Mouse (Mus musculus) thymus, postnatal 10 days (tissue): Measurements from ENCODE around the gene Wdr89.

ENCODE experiments used
- DNase-seq, 2 experiments: peaks; one replicate each; pipeline ENCODE4 v3.0.0; 2021; ENCODE audit warnings: low spot score in 2 of 2

Wdr89 gene

DNA sequence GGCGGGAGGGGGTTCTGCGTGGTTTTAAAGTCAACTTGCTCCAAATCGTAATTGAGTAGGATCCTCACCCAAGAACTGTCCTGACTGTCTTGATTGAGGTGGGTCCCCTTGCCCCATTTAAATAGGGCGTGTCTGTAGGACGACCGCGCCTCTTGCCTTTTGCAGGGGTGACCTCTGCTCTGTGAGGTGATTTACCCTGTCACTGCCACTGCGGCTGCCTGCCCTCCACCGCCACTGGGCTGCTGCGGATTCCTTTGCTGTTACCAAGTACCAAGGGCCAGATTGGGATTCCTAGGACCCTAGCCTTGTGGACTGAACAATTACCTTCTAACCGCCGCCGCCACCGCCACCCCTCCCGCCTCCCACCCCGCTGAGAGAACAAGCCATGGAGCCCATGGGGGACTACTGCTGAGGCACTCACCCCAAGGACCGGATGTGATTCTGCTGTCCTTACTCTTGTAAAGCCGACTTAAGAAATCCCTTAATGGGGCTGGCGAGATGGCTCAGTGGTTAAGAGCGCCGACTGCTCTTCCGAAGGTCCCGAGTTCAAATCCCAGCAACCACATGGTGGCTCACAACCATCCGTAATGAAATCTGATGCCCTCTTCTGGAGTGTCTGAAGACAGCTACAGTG, 53.1 kb downstream of the Wdr89 start:
- no peak for DNase-seq

DNA sequence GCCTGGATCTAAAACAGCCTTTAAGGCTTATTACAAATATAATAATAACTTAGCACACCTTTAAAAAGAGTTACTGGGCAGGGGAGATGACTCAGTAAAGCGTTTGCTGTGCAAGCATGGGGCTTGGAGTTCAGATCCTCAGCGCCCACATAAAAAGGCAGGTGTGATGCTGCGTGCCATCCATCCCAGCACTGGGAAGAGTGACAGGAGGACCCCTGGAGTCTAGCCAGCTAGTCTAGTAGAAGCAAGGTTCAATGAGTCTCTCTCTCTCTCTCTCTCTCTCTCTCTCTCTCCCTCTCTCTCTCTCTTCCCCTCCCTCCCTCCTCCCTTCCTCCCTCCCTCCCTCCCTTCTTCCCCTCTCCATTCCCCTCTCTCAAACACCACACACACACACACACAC, 53.8 kb downstream of the Wdr89 start:
- no peak for DNase-seq

DNA sequence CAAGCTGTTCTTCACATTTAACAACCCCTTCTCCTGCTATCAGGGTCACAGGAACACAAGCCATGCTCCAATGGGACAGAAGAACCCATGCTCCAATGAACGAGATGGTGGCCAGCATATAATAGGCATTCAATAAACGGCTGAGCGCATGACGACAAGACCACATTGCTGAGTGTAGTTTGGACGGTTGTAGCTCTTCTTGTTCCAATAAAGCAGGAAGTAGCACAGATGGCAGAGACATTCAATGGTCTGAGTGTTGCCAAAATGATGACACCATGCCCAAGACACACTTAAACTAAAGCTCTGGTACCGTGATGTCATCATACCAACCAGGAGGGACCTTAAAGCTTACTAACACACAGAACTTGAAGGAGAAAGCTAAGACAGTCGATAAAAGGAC, 56.6 kb downstream of the Wdr89 start:
- no peak for DNase-seq

DNA sequence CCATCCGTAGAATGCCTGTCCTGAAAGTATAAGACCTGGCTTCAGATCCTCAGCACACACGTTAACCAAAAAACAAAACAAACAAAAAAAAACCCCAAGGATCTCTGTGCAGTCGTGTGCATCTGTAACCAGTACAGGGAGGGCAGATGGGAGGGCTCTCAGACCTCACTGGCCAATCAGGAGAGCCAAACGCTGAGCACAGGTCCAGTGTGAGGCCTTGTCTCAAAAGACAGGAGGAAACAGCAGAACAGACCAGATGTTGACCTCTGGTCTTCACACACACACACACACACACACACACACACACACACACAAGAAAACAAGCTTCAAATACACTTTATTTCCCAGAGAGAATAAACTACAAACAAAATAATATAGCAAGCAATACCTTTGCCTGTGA, 69.8 kb downstream of the Wdr89 start:
- no peak for DNase-seq

DNA sequence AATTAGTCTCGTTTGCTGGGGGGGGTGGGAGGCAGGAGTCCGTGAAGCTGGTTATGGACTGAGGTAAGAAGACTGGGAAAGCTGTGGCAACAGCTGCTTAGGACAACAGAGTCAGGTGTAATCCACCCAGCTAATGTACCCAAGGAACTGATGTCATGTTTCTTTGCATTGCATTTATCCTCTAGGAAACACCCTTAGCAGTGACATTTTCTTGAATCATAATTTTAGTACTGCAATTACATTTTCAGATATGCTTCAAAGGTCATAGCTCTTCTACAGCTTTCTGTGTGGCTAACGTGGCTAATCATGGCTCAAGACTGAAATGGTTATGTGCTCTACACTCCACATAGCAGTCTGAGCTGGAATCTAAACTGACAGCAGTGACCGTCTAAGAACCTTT, 70.3 kb downstream of the Wdr89 start:
- no peak for DNase-seq

DNA sequence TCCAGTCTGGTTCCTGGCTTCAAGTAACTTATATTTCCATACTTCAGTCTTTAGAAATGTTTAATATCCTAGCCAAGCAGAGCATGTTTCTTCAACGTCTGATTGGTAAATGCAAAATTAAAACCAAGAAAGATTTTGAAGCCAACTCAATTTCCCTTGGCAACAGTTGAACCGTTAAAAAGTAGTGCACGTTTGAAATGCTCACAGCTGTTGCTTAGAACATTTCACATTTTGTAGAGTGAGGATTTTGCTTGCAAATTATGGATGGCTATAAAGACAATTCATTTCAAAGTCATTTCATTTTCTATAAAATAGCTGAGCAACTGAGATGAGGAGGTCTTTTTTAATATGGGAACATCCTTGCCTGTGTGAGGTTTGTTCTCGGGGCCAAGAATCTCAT, 71.6 kb downstream of the Wdr89 start:
- DNase-seq: no peak

DNA sequence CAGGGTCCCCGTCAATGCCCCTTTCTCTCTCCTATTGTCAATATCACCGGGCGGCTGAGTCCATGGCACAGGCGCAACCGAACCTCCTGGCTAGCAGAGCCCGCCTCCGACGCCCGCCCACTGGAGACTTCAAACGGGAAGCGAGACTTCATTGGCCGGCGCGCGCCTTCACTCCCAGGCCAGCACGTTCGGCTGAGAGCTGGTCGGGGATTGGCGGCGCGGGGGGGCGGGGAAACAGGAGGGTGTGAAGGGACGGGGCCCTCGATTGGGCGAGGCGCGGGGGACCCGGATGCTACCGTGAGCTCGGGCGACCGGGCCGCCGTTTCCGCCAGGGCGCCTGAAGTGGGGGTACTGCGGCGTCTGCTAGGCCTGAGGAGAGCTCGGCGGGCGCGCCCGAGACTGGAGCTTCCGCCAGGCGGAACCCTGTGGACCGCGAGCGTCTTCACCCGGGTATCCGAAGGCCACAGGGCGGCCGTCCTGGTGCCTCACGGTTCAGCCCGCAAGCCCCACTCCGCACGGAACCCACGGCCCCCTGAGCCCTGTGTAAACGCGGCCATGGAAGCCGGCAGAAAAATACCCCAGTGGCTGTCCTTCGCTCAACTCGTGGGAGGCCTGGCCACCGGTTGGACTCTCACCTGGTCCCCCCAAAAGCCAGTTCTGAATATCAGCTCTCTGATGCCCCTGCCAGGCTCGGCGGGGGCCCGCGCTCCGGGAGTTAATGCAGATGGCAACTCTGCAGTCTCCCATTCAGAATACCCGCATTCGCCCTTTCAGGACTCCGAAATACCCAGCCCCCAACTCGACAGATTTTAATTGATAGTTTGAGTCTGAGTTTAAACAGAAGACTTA, 73.0 kb downstream of the Wdr89 start, which contains the start of gene Ppp2r5e:
Gene Ppp2r5e, minus strand, starts transcription at position 92 of the 849 bp plus-strand sequence.
- peak; percentile 99 for DNase-seq

DNA sequence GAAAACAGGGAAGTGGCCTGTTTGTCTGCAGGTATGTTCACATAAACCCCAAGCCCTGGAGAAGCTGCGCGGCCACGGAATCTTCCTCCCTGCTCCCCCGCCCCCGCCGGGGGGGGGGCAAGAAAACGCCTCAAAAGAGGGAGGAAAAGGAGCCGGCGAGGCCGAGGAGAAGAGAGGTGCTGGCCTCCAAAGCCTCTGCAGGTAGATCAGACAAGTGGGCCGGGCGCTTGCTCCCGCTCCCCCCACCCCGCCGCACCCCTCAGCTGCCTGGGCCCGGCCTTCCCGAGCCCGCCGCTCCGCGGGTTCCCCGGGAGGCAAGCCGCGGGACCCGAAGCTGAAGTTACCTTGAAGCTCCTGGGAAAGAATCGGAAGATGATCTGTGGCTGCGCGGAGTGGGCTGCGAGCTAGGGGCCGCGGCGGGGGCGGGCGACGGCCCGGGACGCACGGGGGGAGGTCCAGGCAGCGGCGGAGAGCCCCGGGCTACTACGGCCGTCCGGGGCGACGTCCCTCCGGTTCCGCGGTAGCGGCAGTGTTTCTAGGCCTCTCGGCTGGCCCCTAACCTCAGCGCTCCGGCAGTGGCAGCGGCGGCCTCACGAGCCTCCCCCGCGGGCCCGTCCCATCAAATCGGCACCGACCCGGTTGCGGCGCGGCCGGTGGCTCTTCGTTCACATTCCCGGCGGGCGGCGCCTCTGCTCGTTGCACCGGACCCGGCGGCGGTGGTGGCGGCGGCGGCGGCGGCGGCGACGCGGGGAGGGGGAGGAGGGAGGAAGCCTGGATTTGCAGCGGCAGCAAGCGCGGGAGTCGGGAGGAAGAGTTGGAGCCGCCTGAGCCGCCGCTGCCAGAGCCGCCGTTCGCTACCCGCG, 73.8 kb downstream of the Wdr89 start:
- DNase-seq: peak; percentile 29 to 34

DNA sequence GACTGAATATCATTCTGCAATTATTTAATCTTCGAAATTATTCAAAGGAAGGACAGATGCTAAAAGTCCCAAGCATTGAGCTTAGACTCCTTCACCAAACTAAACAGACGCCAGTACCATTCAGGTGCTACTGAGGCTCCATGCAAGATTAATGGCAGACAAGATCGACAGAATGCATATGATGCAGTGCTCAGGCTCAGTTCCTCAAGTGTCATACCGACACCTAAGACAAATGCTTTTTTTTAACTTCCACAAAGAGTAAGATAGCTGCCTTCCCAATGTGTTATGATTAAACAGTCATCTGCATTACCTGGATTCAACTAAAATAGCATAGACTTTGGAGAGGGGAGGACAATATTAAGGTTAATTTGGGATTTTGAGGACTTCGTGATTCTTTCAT, 74.9 kb downstream of the Wdr89 start:
- no peak for DNase-seq

DNA sequence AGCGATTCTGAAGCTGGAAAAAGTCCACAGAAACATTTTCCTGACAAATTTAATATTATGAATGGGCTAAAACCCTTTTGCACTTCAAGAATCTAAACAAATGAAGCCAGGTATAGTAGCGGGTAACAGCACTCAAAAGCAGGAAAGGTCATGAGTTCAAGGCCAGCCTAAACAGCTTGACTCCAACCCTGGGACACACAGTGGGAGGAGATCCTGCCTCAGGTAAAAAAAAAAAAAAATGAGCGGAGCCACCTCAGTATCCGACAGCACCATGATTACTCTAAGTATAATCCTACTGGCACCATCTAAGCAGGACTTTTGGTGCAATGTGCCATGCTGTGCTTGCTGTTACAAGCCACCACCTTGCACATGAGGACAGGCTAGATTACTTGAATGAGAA, 75.5 kb downstream of the Wdr89 start:
- DNase-seq: no peak

DNA sequence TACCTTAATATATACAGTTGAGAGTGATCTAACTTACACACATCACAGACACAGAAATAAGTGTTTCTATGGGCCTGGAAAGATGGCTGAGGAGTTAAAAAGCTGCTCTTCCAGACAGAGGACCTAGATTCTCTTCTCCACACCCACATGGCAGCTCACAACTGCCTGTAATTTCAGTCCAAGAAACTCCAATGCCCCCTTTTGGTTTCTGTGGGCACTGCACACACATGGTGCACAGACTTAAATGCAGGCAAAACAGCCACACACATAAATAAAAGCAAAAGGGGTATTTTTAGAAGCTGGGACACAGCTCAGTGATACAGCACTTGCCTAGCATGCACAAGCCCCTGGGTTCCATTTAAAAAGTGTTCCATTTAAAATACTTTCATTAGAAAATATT, 81.8 kb downstream of the Wdr89 start:
- DNase-seq: no peak

DNA sequence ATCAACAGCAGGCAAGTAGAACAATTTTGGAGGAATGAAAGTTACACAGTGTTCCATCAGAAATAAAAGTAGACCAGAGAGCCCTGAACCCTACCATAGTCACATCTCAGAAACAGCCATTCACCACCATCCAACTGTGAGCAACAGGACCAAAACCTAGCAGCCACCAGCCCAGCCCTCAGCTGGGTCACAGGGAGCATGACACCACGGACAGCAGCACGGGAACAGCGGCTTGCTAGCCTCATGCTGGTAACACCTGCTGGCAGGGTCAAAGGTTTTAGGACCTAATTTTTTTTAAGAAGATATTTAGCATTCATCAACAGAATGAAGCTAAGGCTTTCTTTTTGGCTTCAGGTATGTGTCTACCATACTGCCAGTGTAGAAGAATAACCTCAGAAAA, 85.6 kb downstream of the Wdr89 start:
- DNase-seq: no peak
